Mouse (Mus musculus): ENCODE results near the gene Abcb6. TPM values are rescaled to one million over a fixed set of nuclear protein-coding genes. Genes with fewer than 3 reads are reported as not detected.

The Abcb6 gene
- 10 to 100 TPM; 21.4 to 21.6 TPM for total RNA-seq (2021)
- long read RNA-seq, experiment 1, transcript Abcb6-201 (19 exons, 2,966 nt): major isoform, 13 of 15 reads
- long read RNA-seq, experiment 1, partial matches to known transcripts: 1 of 15 reads
- long read RNA-seq, experiment 1, other reads (novel, unspliced or antisense): 1 of 15 reads
- long read RNA-seq, experiment 2, transcript Abcb6-201 (19 exons, 2,966 nt): major isoform, 15 of 18 reads
- long read RNA-seq, experiment 2, partial matches to known transcripts: 2 of 18 reads
- long read RNA-seq, experiment 2, other reads (novel, unspliced or antisense): 1 of 18 reads

DNA sequence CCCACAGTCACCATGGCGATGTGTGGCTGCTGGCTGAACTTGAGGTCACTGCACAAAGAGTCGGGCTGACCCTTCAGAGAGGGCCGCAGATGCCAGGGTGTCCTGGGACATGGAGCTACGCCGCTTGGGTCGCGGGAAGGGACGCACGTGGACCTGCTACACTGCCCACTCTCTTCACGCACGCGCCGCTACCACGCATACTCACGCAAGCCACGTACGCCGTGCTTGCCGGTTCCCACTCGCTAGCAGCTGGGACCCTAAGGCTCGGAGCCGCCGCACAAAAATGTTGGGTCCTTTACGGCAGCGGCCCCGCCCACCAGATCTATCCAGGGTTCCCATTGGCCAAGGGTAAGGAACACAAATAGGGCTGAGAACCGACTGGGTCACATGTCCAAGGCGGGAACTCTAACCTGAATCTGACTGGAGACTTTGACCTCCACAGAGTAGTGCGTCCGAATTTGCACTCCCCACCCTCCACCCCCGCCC, at the start of gene Abcb6:
Gene Abcb6 (minus strand): TSS at position 288 of the 486 bp plus-strand sequence.
- peak; percentile 78 for DNase-seq
- intact Hi-C loops (cut with DNase I): no loop called here

DNA sequence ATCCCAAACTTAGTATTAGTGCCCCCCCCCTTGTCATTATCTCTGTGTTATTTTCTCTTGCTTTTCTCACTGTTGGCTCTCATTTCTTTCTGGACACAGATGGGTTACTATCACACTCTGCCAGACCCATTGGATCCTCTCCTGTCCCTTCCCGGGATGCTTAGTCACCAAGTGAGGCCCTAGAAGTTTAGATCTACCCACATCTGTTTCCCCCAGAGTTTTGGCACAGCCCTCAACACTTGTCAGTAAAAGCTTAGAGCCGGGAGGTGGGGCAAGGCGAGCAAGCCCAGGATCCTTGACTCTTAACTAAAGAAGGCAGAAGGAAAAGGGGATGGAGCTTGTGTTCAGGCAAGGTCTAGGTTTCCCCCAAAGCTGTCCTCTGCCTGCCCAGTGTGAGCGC, 49.0 kb upstream of the Abcb6 start:
- no peak for DNase-seq
- intact Hi-C loops (cut with DNase I): no loop called here

DNA sequence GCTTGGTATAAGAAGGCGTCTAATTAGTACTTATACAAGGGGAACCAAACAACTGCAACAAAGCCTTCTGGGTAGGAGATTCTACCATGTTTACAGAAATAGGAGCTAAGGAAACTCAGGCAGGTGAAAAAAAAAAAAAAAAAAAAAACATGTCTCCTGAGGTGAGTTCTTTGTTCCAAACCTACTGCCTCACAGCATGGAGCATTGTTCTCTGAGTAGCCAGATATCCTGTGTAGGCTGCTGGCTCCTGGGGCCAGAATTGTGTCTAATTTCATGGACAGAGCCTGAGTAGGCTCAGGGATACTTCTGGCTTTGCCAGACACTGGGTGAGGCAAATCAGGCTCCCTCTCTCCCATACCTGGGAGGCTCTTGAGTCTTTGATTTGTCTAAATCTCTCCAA, 47.5 kb upstream of the Abcb6 start:
- no peak for DNase-seq
- intact Hi-C loops (cut with DNase I): no loop called here

DNA sequence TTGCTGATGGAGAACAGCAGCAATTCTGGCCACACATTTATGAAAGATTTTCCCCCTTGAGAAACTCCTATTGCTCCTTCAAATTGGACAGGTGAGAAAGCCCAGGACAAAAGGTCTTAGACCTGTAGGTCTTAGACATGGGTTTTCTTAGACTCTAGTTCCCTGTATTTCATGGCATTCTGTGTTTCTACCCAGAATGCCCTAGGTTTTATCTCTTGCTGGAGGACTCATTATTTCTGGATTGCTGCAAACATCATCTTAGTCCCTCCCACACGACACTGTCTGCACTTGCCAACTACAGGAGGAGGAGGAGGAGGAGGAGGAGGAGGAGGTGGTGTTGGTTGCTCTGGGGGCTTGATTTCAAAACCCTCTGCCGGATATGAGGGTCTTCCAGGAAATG, 45.9 kb upstream of the Abcb6 start:
- intact Hi-C loops (cut with DNase I): no loop called here
- DNase-seq: no peak

DNA sequence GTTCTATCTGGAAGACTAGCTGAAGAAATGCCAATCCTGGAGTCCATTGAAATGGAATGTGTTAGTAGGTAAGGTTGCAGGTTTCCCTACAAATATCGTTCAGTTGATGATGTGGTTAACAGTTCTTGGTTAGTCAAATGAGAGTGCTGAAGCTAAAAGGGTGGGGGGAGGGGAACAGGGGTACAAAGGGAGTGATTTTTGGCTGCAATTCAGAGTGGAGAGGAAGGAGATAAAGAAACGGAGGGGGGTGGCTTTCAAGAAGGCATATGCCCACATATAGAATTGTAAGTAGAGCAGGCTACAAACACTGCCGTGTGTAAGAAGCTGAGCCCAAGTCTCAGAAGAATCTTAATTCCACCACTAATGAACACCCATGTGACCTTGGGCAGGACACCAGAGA, 45.3 kb upstream of the Abcb6 start:
- DNase-seq: no peak
- intact Hi-C loops (cut with DNase I): no loop called here

DNA sequence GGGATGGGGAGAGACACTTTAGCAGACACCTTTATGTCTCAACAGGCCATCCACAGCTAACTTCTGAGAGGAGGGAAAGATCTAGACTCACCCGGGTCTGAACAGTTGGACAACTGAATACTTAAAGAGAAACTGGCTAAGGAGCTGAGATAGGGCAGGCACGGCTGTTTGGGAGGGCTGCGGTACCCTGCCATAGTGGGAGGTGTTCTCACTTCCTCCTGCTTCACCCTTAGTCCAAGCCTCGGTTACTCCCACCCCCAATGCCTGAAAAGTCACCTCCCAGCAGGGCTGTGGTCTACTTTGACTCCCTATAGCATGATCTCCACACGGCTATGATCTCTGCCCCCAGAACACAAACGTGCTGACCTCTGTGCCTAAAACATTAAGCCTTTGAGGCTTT, 43.3 kb upstream of the Abcb6 start:
- intact Hi-C loops (cut with DNase I): no loop called here
- DNase-seq: no peak

DNA sequence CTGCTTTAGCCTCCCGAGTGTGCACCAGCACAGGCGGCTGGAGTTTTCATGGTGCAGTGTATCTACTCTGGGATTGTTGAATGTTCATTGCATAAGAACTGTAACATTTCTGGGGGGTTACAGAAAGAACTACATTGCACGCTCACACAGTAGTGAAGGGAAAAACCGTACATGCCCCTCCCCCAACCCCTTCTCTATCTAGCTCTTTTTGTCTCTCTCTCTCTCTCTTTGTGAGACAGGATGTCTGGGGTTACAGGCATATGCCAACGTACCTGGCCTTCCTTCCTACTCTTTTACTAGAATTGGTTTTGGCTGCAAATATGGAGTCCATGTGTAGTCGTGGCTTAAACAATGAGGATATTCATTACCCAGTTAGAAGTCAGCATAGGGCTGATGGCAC, 42.7 kb upstream of the Abcb6 start:
- DNase-seq: no peak
- intact Hi-C loops (cut with DNase I): no loop called here

DNA sequence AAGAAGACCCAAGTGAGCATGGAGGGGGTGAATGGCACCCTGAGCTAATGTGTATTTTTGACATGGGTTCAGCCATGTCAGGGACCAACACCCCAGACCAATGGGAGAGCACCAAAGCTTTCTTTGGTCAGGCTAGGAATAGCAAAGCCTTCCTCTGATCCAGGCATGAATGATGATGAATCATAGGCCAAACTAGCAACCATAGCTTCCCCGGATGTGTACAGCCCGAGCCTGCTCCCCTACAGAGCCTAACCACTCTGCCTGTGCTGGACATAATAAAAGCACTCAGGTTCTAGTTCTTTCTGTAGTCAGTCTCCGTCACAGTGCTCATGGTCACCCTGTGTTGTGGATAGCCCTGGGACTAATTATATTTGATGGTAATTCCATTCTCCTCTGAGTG, 41.3 kb upstream of the Abcb6 start:
- intact Hi-C loops (cut with DNase I): no loop called here
- DNase-seq: no peak

DNA sequence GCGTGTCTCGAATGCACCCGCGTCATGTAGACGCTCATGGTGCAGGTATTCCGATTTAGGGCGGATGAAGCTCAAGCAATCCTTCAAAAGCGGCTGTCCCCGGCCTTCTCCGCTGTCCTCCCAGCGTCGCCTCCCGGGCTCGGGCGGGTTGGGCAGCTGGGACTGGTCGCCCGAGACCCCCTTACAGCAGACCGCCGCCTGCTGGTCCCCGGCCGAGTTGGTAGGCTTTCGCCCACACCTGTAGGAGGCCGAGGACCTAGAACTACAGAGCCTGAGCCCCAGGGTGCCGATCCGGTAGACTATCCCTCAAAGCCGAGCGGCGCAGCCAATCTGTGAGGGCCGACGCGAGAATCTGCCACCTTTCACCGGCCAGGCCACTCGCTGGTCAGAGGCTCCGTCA, 39.3 kb upstream of the Abcb6 start, which contains the start of gene Tuba4a:
Gene Tuba4a (minus strand): TSS at position 335 of the 400 bp plus-strand sequence.
- DNase-seq: no peak
- intact Hi-C loops (cut with DNase I): no loop called here

DNA sequence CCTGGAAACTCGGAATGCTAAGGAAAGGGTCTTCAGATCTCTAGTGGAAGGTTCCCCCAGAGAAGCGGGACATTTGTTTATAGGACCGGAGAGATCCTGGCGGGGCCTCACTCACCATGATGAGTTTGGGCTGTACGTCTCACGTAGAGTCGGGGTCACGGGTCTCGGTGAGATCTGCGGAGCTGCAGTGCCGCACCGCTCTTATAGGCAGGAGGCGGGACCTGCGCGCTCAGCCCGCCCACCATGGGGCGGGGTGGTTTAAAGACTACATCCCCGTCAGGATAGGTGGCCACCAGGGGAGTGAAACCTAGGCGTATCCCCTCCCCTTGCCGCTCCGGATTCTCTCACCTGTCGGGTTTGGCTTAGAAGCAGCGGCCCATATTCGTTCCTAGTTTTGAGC, 38.9 kb upstream of the Abcb6 start:
- intact Hi-C loops (cut with DNase I): no loop called here

DNA sequence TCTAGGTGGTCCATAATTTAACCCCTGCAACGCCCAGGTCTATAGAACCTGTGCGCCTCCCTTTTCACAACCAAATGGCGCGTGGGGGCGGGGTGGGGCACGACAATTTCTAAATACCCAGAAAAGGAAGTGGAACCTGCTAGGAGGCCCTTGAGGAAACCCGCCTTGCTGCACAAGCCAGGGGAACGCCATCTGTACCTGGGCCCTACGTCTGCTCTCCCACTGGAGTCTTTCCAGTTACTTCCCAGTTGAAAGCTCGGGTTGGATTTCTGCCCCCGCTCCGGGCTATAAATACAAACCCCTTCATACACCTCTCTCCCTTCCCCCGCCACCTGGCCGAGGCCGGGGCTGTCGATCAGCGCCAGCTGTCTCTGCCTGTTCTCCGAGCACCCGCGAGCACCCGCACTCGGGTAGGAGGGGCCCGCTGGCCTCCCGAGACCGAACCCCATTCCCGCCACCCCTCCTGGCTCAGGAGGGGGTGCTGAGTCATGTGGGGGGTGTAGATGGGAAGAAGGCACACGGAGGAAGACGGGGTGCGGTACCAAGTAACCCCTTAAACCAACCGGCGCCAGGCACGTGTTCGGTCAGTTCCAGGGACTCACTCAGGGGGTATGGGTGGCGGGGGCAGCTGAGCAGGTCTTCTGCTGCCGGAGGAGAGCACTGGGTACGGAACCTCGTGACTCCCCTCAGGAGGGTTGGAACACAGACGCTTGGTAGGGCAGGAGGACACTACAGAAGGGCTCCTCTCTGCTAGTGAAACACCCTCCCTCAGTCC, 38.2 kb upstream of the Abcb6 start:
- intact Hi-C loops (cut with DNase I): no loop called here
- peak; percentile 73 to 75 for DNase-seq

More for the DNA sequence above, 38.9 kb upstream of the Abcb6 start:
- DNase-seq: peak; percentile 78 to 86

DNA sequence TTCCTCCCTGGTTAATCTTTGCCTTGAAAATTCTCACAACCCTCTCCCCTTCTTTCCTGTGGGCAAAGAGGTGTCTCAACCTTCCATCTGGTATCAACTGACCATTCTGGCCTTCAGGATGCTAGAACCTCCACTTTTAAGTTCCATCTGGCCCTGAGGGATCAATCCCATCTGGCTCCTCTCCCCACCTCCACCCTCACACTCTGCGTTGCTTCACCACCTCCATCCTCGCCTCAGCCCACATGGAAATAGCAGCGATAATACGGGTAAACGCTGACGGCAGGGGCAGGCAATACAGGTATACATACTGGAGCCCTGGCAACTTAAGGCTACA, 37.7 kb upstream of the Abcb6 start:
- intact Hi-C loops (cut with DNase I): no loop called here
- no peak for DNase-seq

DNA sequence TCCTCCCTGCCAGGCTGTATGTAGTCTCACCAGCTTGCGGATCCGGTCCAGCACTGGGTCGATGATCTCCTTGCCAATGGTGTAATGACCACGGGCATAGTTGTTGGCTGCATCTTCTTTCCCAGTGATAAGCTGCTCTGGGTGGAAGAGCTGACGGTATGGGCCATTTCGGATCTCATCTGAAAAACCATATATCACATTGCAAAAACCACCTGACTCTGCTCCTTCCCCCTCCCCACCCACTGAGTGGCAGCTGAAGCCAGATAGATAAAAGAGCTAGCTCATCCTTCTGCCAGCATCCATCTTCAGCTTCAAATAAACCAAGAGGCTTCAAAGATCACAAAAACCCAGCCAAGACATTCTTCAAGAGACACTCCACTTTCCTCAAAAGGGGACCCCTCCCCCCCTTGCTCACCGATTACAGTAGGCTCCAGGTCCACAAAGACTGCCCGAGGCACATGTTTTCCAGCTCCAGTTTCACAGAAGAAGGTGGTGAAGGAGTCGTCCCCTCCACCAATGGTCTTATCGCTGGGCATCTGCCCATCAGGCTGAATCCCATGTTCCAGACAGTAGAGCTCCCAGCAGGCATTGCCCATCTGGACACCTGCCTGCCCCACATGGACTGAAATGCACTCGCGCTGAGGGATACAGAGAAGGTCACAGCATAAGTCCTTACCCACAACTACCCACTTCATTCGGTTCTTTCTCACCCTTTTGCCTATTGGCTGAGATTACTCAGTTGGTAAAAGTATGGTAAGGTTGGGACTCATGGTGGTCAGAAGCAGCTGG, 36.8 kb upstream of the Abcb6 start:
- peak in 1 of 2 experiments; percentile 50 for DNase-seq
- intact Hi-C loops (cut with DNase I): no loop called here

DNA sequence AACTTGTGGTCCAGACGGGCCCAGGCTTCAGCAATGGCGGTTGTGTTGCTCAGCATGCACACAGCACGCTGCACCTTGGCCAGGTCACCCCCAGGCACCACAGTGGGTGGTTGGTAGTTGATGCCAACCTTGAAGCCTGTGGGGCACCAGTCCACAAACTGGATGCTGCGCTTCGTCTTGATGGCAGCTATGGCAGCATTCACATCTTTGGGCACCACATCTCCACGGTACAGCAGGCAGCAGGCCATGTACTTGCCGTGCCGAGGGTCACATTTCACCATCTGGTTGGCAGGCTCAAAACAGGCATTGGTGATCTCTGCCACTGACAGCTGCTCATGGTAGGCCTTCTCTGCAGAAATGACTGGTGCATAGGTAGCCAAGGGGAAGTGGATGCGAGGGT, 35.6 kb upstream of the Abcb6 start:
- peak in 1 of 2 experiments; percentile 53 for DNase-seq
- intact Hi-C loops (cut with DNase I): no loop called here

DNA sequence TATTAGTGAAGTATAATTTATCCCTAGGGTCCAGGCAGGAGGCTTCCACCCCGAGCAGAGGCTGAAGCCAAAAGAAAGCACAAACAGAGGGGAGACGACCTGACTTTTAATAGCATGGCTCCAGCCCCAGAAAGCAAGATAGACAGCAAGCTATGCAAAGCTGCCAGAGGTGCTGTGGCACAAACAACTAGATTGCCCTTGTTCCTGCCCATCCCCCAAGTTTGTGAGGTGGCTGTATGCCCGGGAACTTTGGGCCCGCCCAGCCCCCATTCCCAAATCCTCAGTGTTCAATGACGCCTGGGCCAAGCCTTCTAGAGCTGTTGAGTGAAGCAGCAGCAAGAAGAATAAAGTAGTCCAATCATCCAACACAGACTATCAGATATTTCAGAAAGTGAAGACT, 34.7 kb upstream of the Abcb6 start:
- no peak for DNase-seq
- intact Hi-C loops (cut with DNase I): no loop called here

DNA sequence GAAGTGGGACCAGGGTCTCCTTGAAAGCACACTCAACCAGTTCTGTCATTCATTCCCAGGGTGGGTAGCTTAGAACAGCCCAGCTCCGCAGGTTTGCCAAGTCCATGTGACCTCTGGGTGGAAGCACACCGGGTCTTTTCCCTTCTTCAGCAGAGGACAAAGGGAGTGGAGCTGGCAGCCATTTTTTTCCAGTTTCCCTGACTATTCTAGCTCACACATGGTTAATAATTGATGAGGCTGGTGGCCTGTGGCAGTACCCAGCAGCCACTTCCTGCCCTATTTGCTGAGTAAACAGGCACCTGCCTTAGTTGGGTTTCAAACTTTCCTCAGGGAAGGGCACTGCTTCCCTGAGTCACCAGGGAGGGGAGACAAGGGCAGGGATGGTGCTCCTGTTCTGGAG, 34.2 kb upstream of the Abcb6 start:
- intact Hi-C loops (cut with DNase I): no loop called here
- no peak for DNase-seq

DNA sequence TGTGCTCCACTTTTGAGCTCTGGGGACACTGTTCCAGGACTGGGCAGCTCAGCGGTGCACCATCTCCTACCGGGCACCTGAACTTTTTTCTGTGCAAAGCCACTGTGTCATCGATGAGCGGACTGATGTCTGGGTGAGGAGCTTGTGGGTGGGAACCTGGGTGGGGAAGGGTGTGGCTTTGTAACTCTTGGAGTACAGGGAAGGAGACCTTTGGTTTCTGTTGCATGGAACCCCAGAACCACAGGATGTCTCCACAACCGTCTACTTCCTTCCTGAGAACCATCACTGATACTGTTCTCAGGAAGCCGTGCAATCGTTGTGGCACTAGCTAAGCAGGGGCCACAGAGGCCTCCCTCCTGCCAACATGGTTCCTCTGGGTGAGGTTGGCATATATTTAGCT, 32.9 kb upstream of the Abcb6 start:
- no peak for DNase-seq
- intact Hi-C loops (cut with DNase I): no loop called here

DNA sequence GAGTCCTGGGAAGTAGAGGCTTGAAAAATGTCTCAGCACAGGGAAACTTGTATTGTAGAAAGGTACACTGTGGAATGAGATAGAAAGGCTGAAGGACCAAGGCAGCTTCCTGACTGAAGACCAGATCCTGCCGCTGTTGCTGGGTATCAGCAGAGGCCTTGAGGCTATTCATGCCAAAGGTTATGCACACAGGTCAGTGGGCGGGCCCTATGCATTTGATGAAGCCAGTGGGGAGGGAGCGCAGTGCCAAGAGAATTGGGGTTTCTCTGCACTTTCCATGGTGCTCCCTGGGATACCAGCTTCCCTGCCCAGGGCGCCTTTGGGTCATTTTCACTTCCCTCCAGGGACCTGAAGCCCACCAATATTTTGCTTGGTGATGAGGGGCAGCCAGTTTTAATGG, 32.4 kb upstream of the Abcb6 start:
- DNase-seq: no peak
- intact Hi-C loops (cut with DNase I): no loop called here

DNA sequence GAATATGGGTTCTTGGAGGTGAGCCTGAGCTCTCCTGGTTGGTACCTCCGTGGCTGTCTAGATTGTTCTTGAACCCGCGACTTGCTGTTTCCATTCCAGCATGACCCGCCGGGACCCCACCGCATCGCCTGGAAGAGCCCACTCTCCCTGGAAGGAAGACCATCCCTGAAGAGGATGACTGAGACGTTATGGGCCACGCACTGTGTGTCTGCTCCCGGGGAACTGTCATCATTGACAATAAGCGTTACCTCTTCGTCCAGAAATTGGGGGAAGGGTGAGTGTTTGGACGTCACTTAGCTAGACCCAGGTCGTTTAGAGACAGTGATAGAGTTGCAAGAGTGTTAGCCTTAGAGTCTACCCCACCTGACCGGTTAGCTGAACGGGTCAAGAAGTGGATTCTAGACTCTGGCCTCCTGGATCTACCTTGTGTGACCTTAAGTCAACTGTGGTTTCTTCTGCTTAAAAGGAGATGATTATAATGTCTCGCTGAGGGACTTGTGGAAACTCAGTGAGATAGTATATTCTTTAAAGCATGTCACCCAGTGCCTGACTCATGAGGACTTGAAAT, 31.0 kb upstream of the Abcb6 start:
- intact Hi-C loops (cut with DNase I): no loop called here
- DNase-seq: no peak

DNA sequence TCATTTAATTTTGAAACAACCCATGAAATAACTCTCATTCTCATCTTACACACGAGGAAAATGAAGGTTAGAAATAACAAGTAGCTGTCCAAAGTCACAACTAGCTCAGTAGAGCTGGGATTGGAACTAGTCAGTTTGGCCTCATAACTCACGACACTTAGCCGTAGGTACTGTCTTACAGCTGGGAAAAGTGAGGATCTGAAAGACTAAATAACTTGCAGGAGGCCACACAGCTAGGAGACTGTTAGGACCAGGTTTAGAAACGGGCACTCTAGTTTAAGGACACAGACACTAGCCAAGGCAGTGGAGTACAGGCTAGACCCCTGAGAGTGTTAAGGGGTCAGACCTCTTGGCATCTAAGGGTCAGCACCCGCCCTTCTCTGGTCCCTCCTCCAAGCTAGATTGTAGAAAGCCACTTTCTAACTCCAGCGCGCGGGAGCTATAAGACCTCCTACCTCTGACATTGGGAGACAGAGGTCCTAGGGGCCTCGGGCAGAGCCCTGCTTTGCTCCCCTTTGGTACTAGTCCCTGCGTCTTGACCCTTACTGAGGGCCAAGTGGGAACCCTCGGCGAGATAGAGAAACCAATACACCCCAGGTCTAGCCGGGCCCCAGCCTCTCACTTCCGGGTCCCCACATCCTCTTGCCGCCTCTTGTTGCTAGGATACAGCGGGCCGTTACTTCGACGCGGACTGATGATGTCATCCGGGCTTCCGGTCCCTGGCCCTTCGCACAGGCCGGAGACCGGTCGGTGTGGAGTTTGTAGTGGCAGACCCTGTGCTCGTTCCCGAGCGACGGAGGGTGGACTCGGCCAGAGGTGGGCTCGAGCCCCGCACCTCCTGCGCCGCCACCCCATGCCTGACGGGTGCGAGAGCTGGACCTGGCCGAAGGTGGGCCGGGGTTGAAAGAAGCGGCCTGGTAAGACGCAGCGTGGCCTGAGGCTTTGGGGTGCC, 30.2 kb upstream of the Abcb6 start, which contains the start of the genes Glb1l and Stk16:
Gene Glb1l (minus strand): TSS at position 678 of the 952 bp plus-strand sequence.
Gene Stk16 (plus strand): TSS at position 703 of the 952 bp plus-strand sequence.
- DNase-seq: peak; percentile 92 to 94
- intact Hi-C loops (cut with DNase I): no loop called here

Data from gastrocnemius, postnatal 36 days (tissue).